Mouse (Mus musculus) cerebellum, adult 9-10 months (tissue): ENCODE measurements around the gene Dydc2.

Experiments used
- DNase-seq: peaks from one replicate; pipeline ENCODE4 v3.0.0; 2022

The Dydc2 gene

DNA sequence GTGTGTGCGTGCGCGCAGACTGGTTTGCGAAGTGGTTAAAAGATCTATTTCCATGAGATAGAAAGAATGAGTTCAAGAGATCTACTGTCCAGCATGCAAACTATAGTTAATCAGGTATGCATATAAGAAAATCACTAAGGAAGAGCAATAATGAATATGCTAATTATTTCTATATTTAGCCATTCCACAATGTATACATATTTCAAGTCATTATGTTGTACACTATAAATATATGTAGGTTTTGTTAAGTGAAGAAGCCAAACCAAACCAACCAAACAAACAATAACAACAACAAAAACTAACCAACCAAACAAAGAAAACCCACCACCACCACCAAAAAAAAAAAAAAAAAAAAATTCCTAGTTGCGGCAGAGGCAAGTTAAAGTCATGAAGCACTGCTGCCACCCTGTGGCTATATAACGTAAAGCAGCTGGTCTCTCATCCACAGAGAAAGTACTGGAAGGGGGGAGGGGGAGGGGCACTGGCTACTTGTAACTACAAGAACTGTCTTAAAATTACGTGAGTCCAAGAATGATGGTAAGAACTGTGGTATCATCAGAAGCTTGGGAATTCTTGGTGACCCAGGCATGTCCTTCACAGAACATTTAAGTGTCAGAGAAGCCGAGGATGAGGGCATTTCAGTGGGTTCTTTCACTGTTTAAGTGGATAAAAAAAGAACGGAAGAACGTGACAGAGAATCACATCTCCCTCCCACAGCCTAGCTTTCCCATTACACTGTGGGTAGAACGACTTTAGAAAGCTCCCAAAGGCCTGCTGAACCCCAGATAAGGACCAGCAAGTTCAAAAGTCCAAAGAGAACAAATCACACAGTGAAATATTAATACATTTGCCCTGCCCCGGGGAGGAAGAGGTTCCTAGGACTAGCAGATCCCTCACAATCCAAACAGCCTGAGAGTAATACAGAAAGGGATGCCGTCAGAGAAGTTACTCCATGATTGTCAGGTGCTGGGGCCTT, 35.6 kb downstream of the Dydc2 start:
- DNase-seq = peak; percentile 74

DNA sequence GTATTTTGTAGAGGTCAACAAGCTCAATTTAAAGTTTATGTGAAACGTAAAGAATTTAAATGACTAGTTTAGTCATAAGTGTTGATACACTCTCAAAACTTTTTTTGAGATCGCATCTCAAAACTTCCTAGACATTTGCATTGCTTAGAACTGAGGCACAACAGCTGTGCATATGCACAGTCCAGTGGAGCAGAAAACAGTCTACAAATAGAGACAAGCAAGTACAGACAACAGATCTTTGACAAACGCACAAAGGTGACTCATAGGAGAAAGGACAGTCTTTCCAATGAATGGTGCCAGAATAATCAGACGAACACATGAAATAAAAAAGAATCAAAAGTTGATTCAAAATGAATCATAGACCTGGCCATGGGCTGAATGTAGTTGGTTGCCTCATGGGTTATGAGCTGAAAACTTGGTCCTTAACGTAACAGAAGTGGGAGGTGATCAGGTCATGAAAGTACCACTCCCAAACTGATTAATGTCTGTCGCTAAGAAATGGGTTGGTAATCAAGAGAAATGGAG, 38.0 kb downstream of the Dydc2 start:
- DNase-seq = no peak

DNA sequence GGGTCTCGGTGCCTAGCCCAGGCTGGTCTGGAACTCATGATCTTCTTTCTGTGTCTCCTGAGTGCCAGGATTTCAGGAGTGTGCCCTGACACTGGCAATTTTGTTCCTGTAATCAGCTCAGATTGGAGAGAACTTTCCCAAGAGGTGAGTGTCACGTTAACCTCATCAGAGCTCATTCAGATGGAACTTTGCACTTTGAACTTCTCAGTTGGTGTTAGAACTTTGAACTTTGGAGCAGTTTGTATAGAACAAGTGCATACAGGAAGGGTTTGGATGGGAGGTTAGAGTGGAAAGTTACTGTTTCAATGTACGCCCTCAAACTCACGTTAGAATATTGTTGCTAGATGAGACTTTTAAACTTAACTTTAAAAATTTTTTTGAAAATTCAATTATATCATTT, 39.7 kb downstream of the Dydc2 start:
- DNase-seq = no peak

DNA sequence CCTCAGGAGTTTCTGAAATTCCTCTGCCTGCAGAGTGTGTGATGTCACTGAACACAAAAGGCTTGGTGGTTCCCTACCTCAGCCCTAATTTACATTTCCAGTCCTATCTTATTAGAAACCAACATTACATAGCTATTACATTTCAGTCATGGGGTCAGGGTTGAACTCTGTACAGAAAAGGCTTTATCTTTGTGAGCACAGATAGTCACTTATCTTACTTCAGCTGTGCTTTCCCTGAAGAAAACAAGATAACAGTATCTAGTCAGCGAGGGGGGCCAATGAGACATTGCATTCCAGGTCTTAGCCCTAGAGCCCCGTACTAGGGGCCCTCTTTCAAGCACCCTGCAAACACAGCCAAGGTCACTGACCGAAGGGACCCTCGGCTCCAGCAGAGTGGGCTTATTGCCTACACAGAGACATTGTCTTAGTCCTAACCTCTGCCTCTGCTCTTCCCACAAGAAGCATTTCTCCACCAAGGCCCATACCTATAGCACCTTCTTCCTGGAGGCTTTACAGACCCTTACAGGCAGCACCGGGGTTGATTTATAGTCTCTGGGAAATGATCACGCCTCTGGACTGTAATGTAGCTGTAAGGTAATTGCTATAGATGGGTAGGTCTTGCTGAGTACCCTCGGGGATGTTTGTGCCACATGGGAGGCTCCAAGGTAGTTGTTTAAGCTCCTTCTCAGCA, 43.3 kb downstream of the Dydc2 start:
- no peak for DNase-seq

DNA sequence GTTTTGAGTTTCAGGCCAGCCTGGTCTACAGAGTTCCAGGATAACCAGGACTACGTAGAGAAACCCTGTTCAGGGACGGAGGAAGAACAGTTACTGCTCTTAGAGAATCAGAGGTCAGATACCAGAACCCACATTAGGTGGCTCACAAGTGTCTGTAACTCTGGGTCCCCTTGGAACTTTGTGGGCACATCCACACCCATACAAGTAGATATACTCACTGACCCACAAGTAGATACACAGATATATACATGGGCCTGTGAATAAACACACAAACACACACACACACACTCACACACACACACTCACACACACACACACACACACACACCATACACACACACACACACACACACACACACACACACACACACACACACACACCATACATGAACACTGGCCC, 43.9 kb downstream of the Dydc2 start:
- DNase-seq = no peak

DNA sequence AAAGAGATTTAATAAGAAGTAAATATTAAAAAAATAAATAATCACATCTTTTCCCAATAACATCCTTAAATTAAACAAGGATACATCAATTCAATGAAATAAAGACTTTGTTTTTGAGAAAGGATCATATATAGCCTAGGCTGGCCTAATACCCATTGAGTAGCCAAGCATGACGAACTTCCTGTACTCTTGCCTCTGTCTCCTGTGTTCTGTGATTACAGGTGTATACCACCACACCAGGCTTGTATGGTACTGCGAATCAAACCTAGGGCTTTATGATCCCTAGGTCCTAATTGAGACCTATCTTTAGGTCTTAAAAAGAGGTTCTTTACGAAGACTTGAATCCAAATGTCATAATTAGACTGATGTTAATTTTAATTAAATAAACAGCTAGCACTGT, 47.8 kb downstream of the Dydc2 start:
- no peak for DNase-seq

DNA sequence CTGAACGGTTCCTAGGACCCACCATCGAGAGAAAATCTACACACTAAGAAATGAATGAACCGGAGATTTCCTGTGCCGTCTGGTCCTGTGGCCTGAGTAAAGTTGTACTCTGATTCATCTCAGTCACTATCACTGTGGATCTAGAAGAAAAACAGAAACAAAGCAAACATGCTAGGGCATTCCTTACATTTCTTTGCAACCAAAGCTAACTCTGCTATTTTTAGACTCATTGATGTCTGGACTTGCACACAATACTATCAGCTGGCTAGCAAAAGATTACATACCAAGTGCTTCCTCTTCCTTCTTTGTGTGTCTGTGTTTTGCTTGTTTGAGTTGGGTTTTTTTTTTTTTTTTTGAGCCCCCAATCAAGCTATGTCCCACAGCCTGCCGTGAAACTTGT, 51.5 kb downstream of the Dydc2 start:
- DNase-seq = no peak

DNA sequence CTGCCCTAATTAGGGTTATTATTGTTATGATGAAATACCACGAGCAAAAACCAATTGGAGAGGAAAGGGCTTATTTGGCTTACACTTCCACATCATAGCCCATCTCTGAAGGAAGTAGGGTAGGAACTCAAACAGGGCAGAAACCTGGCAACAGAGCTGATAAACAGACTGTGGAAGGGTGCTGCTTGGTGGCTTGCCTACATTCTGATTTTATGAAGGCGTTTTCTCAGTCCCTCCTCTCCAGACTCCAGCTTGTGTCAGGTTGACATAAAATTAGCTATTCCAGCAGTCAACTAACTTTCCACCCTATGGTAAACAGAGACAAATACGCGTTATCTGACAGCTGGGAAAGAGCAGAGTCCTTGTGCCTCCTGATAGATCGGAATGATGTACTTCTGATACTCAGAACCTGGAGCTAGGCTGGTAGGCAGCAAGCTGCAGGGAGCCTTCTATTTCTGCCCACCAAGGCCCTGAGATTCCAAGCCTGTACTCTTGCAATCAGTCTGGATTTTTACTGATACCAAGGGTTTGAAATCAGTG, 54.2 kb downstream of the Dydc2 start:
- DNase-seq = peak; percentile 14

DNA sequence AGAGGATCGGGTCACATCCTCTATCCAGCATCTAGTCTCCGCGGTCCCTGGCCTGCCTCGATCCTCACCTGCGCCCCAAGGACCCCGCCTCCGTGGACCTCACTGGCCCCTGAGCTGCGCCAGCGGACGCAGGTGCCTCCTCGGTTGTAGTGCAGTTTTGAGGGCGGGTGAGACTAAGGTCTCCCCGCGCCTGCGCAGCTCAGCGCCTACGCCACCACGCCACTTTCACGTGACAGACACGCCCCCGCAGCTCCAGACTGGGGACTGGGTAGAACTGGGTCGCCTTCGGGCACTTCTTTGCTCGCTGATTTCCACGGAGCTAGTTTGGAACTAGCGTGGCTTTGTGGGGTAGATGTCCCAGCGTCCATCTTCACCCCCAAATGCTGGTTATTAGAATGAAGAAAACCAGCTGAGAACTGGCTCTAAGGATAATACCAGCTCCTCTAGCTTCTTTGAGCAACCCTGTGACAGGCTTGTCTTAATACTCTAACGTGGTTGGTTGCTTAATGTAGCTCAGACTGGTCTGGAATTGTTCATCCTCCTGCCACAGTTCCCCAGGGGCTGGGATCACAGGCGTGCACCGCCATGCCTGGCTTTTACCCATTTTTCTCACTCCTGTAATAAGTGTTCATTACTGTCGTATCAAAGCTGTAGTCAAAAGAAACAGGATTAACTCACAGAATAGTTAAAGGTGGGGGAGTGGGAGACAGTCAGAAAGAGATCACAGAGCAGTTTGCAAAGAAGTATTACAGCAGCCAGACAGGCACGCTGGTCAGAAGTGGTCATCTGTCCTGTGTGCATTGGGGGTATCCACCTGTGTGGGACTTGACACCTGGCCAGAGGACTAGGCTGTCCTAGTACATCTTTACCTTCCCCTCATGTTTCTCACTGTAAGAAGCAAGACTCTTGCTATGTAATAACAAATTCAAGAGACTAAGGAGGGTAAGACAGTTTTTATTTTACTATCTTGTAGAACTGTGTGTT, 55.1 kb downstream of the Dydc2 start, which contains the start of gene Fam213a:
Fam213a (minus strand) TSS at position 159 of the 984 bp plus-strand sequence.
- peak; percentile 94 for DNase-seq

DNA sequence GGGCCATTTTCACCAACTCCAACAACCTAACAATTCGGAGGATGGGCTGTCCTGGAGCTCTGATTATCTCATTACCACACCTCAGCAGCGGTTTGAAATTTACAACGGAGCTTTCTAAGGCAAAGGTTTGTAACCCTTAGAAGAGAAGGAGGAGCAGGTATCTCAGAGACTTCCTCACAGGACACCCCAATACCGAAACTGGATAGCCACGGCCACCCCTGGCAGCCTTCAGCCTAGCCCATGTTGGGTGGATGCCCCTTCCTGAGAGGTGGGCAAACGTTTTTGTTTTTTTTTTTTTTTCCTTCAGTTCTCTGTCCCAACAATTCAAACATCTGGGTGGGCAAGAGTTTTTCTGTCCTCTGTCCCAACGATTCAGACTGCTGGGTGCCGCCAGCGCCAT, 55.9 kb downstream of the Dydc2 start:
- peak; percentile 26 for DNase-seq

DNA sequence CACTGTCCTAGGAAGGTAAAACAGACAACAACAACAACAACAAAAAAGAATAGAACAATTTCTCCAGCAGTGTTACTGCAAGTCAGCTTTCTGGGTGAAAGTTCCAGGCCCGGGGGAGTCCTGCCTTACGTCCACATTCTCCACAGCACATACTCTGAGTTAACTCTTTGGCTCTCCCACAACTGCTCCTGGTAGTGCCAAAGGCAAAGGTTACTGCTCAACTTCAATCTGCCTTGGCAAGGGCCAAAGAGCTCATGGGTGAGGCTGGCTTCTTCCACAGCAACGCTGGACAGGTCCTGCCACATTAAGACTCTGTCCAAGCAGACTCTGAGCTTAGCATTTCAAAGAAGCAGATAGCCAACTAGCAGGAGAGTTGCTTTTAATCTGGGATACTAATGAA, 57.1 kb downstream of the Dydc2 start:
- no peak for DNase-seq

DNA sequence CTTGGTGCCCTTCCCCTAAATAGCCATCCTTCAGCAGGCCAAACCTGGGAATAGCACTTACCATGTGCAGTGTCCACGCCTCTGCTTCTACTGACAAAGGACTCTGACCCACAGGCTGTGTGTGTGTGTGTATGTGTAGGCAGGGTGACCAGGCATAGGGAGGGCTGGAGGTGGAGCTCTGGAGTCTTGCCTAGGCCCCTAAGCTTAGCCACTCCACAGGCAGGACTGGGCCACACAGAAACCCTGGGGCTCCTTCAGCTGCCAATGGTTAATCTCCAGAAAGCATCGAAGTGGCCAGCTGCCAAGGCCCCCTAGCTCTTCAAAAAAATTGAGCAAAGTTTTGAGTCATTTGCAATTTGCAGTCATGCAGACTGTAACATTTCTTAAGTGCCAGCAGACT, 60.9 kb downstream of the Dydc2 start:
- DNase-seq = no peak

DNA sequence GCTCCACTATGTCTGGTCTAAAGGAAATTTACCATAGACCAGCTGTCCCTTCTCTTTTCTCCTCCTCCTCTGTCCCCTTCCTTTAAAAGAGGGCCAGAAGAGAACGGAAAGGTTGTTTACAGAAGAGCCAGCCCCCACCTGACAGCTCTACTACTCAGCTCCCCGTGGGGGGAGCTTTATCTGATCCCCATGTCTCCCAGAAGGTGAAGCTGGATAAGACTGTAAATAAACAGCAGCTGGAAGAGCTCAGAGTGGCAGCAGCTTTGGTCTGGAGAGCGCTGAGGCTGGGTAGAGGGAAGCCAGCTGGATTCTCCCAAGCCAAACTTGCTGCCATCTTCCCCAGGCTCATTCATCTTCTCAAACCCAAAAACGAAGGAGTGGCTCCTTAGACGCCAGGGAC, 61.4 kb downstream of the Dydc2 start:
- DNase-seq = no peak

DNA sequence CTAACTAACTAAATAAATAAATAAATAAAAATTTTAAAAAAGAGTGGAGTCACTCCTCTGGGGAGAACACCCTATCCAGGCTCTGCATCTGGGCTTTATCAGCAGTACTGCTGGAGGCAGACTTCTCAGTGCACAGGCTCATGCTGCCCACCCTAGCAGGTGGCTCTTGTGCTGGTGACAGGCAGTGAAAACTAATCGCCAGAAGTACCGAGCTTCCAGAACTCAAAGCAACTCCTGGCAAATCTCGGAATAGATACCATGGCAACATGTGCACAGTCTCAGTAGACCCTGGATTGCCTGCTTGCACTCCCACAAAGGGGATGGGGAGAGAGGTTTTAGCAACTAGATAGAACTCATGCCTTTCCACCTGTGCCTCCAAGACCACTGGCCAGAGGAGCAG, 62.1 kb downstream of the Dydc2 start:
- DNase-seq = no peak

DNA sequence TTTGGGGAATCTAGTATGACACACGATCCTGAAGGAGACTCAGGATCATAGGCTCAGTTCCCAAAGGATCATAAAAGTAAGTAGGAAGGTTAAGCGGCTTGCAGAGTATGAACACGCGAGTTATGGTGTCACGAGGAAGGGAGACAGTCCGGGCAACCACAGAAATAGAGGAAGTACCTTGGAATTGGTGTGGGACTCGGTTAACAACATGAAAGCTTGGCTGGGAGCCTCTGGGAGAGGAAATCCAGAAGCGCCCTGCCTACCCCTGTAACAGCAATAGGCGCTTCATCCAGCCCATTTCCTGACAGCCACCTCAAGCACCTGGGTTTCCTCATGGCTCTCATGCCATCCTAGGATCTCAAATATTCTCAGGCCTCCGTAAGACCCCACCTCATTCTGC, 62.7 kb downstream of the Dydc2 start:
- DNase-seq = no peak

DNA sequence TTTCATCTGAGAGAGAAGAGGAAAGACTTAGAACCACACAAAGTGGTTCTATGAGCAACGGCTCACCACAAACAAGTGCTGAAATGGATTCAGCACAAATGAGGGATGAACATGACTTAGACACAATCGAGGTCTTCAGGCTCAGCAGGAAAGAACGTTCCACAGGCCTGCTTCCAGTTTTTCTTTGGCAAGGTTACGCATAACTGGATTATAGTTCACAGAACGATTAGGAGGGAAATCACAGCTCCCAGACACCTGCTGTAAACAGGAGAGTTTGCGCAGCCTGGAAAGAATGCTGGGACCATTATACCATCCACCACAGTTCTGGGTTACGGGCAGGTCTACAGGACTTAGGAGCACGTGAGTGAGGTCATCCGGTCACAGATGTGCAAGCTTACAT, 63.3 kb downstream of the Dydc2 start:
- DNase-seq = no peak

DNA sequence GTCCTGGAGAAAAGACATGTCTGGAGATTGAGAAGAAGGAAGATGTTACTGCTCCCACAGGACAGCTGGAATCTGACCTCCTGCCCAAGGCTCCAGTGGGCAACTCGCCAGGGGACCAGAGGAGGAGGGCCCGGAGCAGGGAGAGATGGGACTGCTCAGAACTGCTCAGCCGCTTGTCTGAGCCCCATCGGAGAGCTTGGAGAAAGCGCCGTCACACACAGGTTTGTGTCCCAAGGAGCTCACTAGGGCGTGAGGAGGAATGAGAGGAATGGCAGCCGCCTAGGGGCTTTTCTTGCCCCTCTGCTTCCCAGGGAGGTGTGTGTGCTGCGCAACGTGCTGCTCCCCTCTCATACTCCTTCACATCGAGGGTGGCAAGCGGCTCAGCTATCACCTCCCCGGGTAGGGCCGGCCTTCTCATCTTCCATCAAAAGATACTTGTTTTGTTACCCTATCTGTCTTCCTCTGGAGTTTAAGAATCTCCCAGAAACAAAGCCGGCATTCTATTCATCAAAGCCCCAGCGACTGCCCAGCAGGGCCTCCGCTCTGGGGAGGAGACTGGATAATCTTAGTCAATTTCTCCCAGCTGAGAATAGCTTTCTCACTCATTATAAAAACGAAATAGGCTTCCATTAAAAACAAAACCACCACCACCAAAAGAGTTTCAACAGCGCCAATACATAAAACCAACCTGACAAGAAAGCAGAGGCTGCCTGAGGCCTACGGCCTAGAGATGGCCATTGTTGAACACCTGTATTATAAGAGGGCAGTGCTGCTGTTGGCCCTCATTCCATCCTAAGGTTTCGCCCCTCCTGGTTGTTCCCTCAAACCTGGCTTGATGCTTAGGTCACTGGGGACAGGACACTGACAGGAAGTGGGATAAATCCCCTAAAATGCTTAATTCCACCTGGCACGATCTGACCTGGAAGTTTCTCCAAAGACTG, 64.5 kb downstream of the Dydc2 start:
- no peak for DNase-seq

DNA sequence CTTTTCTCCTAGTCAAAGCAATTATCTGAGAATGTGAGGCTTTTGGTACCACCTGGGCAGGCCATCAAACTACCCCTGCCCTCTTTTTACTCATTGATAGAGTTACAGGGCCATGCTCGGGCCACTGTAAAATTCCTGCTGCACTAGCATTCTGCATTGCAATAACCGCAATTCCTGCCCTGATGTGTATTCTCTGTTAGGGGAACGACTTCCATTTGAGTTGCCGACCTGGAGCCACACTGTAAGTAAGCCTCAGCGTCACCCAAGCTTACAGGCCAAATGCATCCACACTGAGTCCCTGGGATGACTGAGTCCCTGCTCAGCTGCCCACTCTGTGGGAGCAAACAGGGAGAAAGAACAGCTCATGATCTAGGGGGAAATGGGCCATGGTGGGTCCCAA, 67.4 kb downstream of the Dydc2 start:
- no peak for DNase-seq

DNA sequence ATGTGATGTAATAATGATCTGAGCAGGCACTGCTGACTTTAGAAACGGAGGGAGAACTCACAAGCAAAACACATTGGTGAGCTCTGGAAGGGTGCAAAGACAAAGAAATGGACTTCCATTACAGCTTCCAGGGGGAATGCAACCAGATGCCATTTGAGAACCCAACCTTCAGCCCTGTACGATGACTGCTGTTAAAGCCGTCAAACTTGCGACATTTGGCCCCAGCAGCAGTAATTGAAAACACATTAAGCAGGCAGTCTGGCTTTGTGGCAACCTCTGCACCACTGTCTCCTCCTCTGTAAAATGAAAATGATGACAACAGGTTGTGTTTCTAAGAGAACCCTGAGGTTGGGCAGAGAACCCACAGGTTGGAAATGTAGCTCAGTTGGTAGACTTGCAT, 68.2 kb downstream of the Dydc2 start:
- no peak for DNase-seq

DNA sequence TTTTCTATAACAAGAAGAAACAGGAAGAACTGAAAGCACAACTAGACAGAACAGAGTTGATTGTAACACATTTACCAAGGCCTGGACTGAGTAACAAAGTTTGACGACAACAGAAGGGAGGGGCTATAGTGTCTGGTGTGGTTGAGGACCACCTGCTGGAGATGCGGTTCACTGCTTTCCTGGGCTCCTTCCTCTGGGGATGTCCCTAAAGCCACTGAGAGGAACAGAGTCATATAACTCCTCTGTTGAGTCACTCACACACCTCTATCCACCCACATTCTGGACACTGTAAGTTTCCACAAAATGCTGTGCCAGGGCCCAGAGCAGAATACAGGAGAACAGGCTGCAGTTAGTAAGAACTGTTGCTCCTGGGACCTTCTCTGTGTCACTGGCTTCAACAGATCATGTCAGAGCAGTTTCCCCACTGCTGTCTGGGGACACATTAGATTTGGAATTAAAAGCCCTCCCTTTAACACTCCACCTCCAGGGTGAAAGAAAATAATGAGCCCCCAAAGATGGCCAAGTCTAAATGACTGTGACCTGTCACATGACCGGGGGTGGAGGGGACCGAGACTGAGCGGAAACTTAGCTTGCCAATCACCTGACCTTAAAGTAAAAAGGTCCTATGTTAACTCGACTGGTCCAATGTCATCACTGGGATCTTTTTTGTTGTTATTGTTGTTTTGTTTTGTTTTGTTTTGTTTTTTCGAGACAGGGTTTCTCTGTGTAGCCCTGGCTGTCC, 68.9 kb downstream of the Dydc2 start:
- DNase-seq = no peak
